Mouse (Mus musculus) lung, embryonic 14.5 days (tissue): Measurements from ENCODE around the gene Ola1. TPM values are rescaled to one million over a fixed set of nuclear protein-coding genes. Genes with fewer than 3 reads are reported as not detected.
A peak's percentile ranks its signal among the peaks of the same experiment; 100 is the strongest.

Experiments
- ATAC-seq: fragments of 200-750 bp; cut with Nextera tagmentation; 2 replicates; pipeline ENCODE4 v1.8.0; 2017; ENCODE audit warnings: mild to moderate bottlenecking, moderate TSS enrichment, moderate library complexity; ENCODE audit not compliant: insufficient read depth
- DNase-seq: peaks from one replicate; pipeline ENCODE4 v3.0.0-alpha.2; 2015
- H3K27ac ChIP-seq: fragments of 300-500 bp; sonication (generic); 2 replicates; pipeline ENCODE4 v1.5.1; 2014; ENCODE audit warnings: low read depth, mild to moderate bottlenecking, moderate library complexity
- H3K27me3 ChIP-seq: fragments of 300-500 bp; sonication (generic); 2 replicates; pipeline ENCODE4 v1.6.1; 2014; ENCODE audit warnings: low read length, control low read depth; ENCODE audit not compliant: insufficient read depth
- H3K36me3 ChIP-seq: fragments of 300-500 bp; sonication (generic); 2 replicates; pipeline ENCODE4 v1.6.1; 2014; ENCODE audit warnings: control low read depth; ENCODE audit not compliant: insufficient read depth
- H3K4me1 ChIP-seq: fragments of 300-500 bp; sonication (generic); 2 replicates; pipeline ENCODE4 v1.6.1; 2014; ENCODE audit warnings: antibody characterized with exemption, control low read depth; ENCODE audit not compliant: insufficient read depth
- H3K4me2 ChIP-seq: fragments of 300-500 bp; sonication (generic); 2 replicates; pipeline ENCODE4 v1.6.1; 2014; ENCODE audit warnings: mild to moderate bottlenecking
- H3K4me3 ChIP-seq: fragments of 300-500 bp; sonication (generic); 2 replicates; pipeline ENCODE4 v1.5.1; 2014; ENCODE audit warnings: low read depth, low read length
- H3K9ac ChIP-seq: fragments of 300-500 bp; sonication (generic); 2 replicates; pipeline ENCODE4 v1.6.1; 2014
- H3K9me3 ChIP-seq: fragments of 300-500 bp; sonication (generic); 2 replicates; pipeline ENCODE4 v1.6.1; 2016; ENCODE audit warnings: low read depth, low read length, control low read depth
- CTCF ChIP-seq: IDR thresholded peaks from 2 replicates; pipeline ENCODE4 v1.5.1; 2016; ENCODE audit warnings: antibody characterized with exemption, low read depth
- WGBS: fragments of 180-500 bp; shearing (Covaris S2); extraction: QIAGEN DNeasy Blood & Tissue Kit; methylation state at CpG from one replicate; pipeline ENCODE4 v1.1.7; 2014; 5-methylcytosine and 5-hydroxymethylcytosine counted together
- polyA plus RNA-seq: library from polyadenylated mRNA; unstranded; fragments of >200 nt; fragmentation: Nextera tagmentation; extraction: Ambion mirVana; gene quantifications from 2 replicates; pipeline ENCODE4 v1.2.1, GENCODE M21; 2014

Gene Ola1
- polyA plus RNA-seq, 1 experiment from 2014 or later = 79.2 TPM

GRCm38 (mm10) chr2:73082476-73082875, 136.2 kb downstream of the Ola1 start:
- 69% methylated on average over 10 of the region's 10 CpGs for WGBS
- H3K36me3 ChIP-seq = no peaks in the 10 kb centered on the region
- TF ChIP-seq CTCF = no peak
- H3K9ac ChIP-seq = no peak overlapping the region
- DNase-seq (peak; percentile 18), ATAC-seq (no peak)
- no peak overlapping the region for H3K4me2 ChIP-seq
- no peak overlapping the region for H3K4me3 ChIP-seq
- 0 out of 2 replicates have a peak, but pooled peaks cover 10% of the 10 kb centered on the region for H3K4me1 ChIP-seq
- no peaks in the 10 kb centered on the region for H3K9me3 ChIP-seq
- no peak overlapping the region for H3K27ac ChIP-seq
- no peaks in the 10 kb centered on the region for H3K27me3 ChIP-seq

GRCm38 (mm10) chr2:73081861-73082260, 136.9 kb downstream of the Ola1 start:
- WGBS = 80% methylated on average over 2 of the region's 2 CpGs
- Histone ChIP-seq H3K4me2 (no peak overlapping the region), H3K9me3 (no peaks in the 10 kb centered on the region), H3K4me1 (0 out of 2 replicates have a peak, but pooled peaks cover 10% of the 10 kb centered on the region), H3K9ac (no peak overlapping the region), H3K36me3 (no peaks in the 10 kb centered on the region), H3K4me3 (no peak overlapping the region), H3K27me3 (no peaks in the 10 kb centered on the region), H3K27ac (no peak overlapping the region)
- no peak for TF ChIP-seq CTCF
- ATAC-seq = no peak
- no peak for DNase-seq

DNA sequence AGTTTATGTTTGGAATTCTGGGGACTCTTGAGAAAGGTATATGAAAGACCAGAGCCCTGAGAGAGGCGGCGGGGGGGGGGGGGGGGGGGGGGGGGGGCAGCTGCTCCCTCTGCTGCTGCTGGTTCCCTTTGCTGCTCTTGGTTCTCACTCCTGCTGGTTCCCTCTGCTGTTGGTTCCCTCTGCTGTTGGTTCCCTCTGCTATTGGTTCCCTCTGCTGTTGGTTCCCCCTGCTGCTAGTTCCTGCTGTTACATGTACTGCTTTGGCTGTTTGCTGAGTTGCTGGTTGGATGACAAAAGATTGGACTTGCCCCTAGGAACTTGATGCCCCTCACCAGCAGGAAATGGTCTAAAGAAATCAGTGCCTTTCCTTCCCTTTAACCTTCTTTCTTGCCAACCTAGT, 138.6 kb downstream of the Ola1 start:
- H3K27ac ChIP-seq = no peak overlapping the region
- no peaks in the 10 kb centered on the region for H3K36me3 ChIP-seq
- ATAC-seq (no peak), DNase-seq (peak; percentile 24)
- 0 out of 2 replicates have a peak, but pooled peaks cover 2% of the 10 kb centered on the region for H3K4me1 ChIP-seq
- no CpG with 5 or more reads among the region's 2 CpGs for WGBS
- H3K27me3 ChIP-seq = no peaks in the 10 kb centered on the region
- no peak overlapping the region for H3K9ac ChIP-seq
- no peak overlapping the region for H3K4me2 ChIP-seq
- H3K9me3 ChIP-seq = no peaks in the 10 kb centered on the region
- peak; percentile 45 for TF ChIP-seq CTCF
- H3K4me3 ChIP-seq = no peak overlapping the region

DNA sequence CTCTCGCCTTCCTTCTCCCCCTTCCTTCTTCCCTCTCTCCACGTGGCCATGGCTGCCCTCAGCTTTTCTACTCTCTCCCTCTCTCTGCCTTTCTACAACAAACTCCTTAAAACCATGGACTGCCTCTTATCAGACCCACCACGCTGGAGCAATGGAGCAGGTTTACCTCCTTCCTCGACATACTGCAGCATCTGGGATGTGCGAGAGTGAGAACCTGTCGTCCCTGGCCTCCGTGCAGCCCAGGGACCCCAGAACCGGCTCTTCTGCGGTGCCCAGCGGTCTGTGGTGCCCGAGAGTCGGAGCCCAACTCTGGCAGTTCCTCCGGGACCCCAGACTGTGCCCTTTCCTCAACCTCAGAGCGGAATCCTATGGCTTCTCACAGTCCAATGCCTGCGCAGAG, 139.4 kb downstream of the Ola1 start:
- WGBS = 55% methylated on average over 15 of the region's 15 CpGs
- Histone ChIP-seq H3K4me3 (no peak overlapping the region), H3K27ac (no peak overlapping the region), H3K9ac (no peak overlapping the region), H3K4me2 (no peak overlapping the region), H3K4me1 (no peaks in the 10 kb centered on the region), H3K27me3 (no peaks in the 10 kb centered on the region), H3K9me3 (no peaks in the 10 kb centered on the region), H3K36me3 (no peaks in the 10 kb centered on the region)
- ATAC-seq = no peak
- no peak for TF ChIP-seq CTCF
- no peak for DNase-seq

DNA sequence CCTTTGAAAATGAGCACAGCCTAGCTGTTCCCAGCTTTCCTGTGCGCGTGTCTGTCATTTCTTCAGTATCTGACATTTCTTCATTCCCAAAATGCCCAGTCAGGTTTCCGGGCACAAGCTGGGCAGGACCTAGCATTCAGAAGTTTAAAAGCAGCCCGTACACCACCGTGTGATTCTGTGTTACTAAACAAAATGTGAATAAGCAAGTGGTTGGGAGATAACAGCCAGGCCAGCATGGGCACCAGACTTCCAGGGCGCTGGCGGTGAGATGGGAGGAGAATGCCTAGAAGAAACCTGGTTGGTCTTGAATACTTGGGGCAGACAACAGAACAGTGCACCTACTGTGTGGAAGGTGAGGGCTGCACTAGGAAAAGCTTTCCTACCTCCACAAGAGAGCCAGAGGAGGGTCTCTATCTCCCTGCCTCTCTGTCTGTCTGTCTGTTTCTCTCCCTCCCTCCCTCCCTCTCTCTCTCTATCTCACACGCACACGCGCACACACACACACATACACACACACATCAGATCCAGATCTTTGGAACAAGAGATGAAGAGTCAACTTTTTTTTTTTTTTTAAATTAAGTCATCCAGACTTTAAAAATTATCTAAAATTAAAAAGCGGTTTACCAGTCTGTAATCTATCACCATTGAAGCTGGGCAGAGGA, 144.8 kb downstream of the Ola1 start:
- no peak for TF ChIP-seq CTCF
- Histone ChIP-seq H3K4me1 (no peaks in the 10 kb centered on the region), H3K27me3 (no peaks in the 10 kb centered on the region), H3K4me3 (no peak overlapping the region), H3K36me3 (no peaks in the 10 kb centered on the region), H3K9me3 (no peaks in the 10 kb centered on the region), H3K4me2 (no peak overlapping the region), H3K27ac (no peak overlapping the region), H3K9ac (no peak overlapping the region)
- WGBS = 90% methylated on average over 11 of the region's 11 CpGs
- no peak for ATAC-seq
- DNase-seq = no peak

- WGBS = 74% methylated on average over 2 of the region's 2 CpGs
- no peaks in the 10 kb centered on the region for H3K36me3 ChIP-seq
- H3K9me3 ChIP-seq = no peaks in the 10 kb centered on the region
- H3K4me2 ChIP-seq = no peak overlapping the region
- no peak for TF ChIP-seq CTCF
- H3K27me3 ChIP-seq = no peaks in the 10 kb centered on the region
- H3K4me3 ChIP-seq = no peak overlapping the region
- no peak overlapping the region for H3K9ac ChIP-seq
- ATAC-seq (no peak), DNase-seq (no peak)
- no peaks in the 10 kb centered on the region for H3K4me1 ChIP-seq
- H3K27ac ChIP-seq = no peak overlapping the region
These were observed 147.5 kb downstream of the Ola1 start for GRCm38 (mm10) chr2:73071201-73071600.

GRCm38 (mm10) chr2:73070449-73071076, 148.2 kb downstream of the Ola1 start:
- no peak for TF ChIP-seq CTCF
- ATAC-seq (no peak), DNase-seq (no peak)
- WGBS = 65% methylated on average over 10 of the region's 10 CpGs
- H3K27ac ChIP-seq = no peak overlapping the region
- H3K4me1 ChIP-seq = no peaks in the 10 kb centered on the region
- H3K9me3 ChIP-seq = no peaks in the 10 kb centered on the region
- H3K27me3 ChIP-seq = no peaks in the 10 kb centered on the region
- H3K4me3 ChIP-seq = no peak overlapping the region
- H3K36me3 ChIP-seq = no peaks in the 10 kb centered on the region
- H3K4me2 ChIP-seq = no peak overlapping the region
- H3K9ac ChIP-seq = no peak overlapping the region
